Mouse (Mus musculus): ENCODE measurements around the gene Ntf5.
A peak's percentile ranks its signal among the peaks of the same experiment; 100 is the strongest.
"Not testable (repeated sequence)": the region's sequence is repeated elsewhere in the genome, so short reads cannot be mapped to it uniquely, and the experiment has no call there.

The Ntf5 gene

GRCm38 (mm10) chr7:45413113-45413863, at the start of gene Ntf5:
TSS of gene Ntf5 (plus strand) at chr7:45413695.
- no peak for DNase-seq (ENCODE audit: low read depth, low spot score)

GRCm38 (mm10) chr7:45363983-45364382, 49.5 kb upstream of the Ntf5 start:
- no peak for DNase-seq (ENCODE audit: low read depth, low spot score)

- no peak for DNase-seq (ENCODE audit: low read depth, low spot score)
Measured at GRCm38 (mm10) chr7:45365742-45366651, 47.5 kb upstream of the Ntf5 start.

GRCm38 (mm10) chr7:45366652-45367019, 46.9 kb upstream of the Ntf5 start, which contains the start of gene Ppfia3:
TSS of gene Ppfia3 (minus strand) at chr7:45367019.
- no peak for DNase-seq (ENCODE audit: low read depth, low spot score)

GRCm38 (mm10) chr7:45367020-45367880, 46.2 kb upstream of the Ntf5 start:
- DNase-seq (ENCODE audit: low read depth, low spot score), result peak; percentile 89

- DNase-seq (ENCODE audit: low read depth, low spot score), result no peak
Measured at GRCm38 (mm10) chr7:45368178-45368577, 45.3 kb upstream of the Ntf5 start.

GRCm38 (mm10) chr7:45369022-45369745, 44.3 kb upstream of the Ntf5 start:
- no peak for DNase-seq (ENCODE audit: low read depth, low spot score)

GRCm38 (mm10) chr7:45369836-45370474, 43.5 kb upstream of the Ntf5 start:
- no peak for DNase-seq (ENCODE audit: low read depth, low spot score)

- peak; percentile 65 for DNase-seq (ENCODE audit: low read depth, low spot score)
Measured at GRCm38 (mm10) chr7:45370475-45371311, 42.8 kb upstream of the Ntf5 start, which contains the start of gene Lin7b. TSS of gene Lin7b (minus strand) at chr7:45370583.

GRCm38 (mm10) chr7:45372371-45372770, 41.1 kb upstream of the Ntf5 start:
- no peak for DNase-seq (ENCODE audit: low read depth, low spot score)

GRCm38 (mm10) chr7:45374620-45375019, 38.9 kb upstream of the Ntf5 start:
- DNase-seq (ENCODE audit: low read depth, low spot score), result no peak

GRCm38 (mm10) chr7:45376057-45376456, 37.4 kb upstream of the Ntf5 start:
- DNase-seq (ENCODE audit: low read depth, low spot score), result no peak

- DNase-seq (ENCODE audit: low read depth, low spot score), result no peak
Measured at GRCm38 (mm10) chr7:45386077-45386476, 27.4 kb upstream of the Ntf5 start.

- no peak for DNase-seq (ENCODE audit: low read depth, low spot score)
Measured at GRCm38 (mm10) chr7:45395129-45395541, 18.4 kb upstream of the Ntf5 start.

GRCm38 (mm10) chr7:45395578-45396336, 17.7 kb upstream of the Ntf5 start, which contains the start of gene Snrnp70:
TSS of gene Snrnp70 (minus strand) at chr7:45395742.
- peak; percentile 100 for DNase-seq (ENCODE audit: low read depth, low spot score)

- not testable (repeated sequence) for DNase-seq (ENCODE audit: low read depth, low spot score)
Measured at GRCm38 (mm10) chr7:45396337-45396775, 17.1 kb upstream of the Ntf5 start.

- no peak for DNase-seq (ENCODE audit: low read depth, low spot score)
Measured at GRCm38 (mm10) chr7:45396787-45397186, 16.7 kb upstream of the Ntf5 start.

GRCm38 (mm10) chr7:45401521-45402085, 11.9 kb upstream of the Ntf5 start:
- no peak for DNase-seq (ENCODE audit: low read depth, low spot score)
